Mouse (Mus musculus) limb, embryonic 12.5 days (tissue): ENCODE measurements around the gene Olfr263. TPM values are rescaled to one million over a fixed set of nuclear protein-coding genes. Genes with fewer than 3 reads are reported as not detected.
A peak's percentile ranks its signal among the peaks of the same experiment; 100 is the strongest.
"Not testable (repeated sequence)": the region's sequence is repeated elsewhere in the genome, so short reads cannot be mapped to it uniquely, and the experiment has no call there.

Experiments
- ATAC-seq: fragments of 200-750 bp; cut with Nextera tagmentation; 2 replicates; pipeline ENCODE4 v1.8.0; 2017; ENCODE audit warnings: low read depth, moderate TSS enrichment; ENCODE audit not compliant: insufficient number of reproducible peaks, insufficient read depth, low FRiP score, low TSS enrichment
- H3K27ac ChIP-seq: fragments of 300-500 bp; sonication (generic); 2 replicates; pipeline ENCODE4 v1.5.1; 2016; ENCODE audit warnings: mild to moderate bottlenecking, moderate library complexity
- H3K27me3 ChIP-seq: fragments of 300-500 bp; sonication (generic); 2 replicates; pipeline ENCODE4 v1.6.1; 2016; ENCODE audit warnings: mild to moderate bottlenecking, moderate library complexity
- H3K36me3 ChIP-seq: fragments of 300-500 bp; sonication (generic); 2 replicates; pipeline ENCODE4 v1.6.1; 2016; ENCODE audit warnings: mild to moderate bottlenecking, moderate library complexity
- H3K4me1 ChIP-seq: fragments of 300-500 bp; sonication (generic); replicated peaks from 2 replicates; pipeline ENCODE4 v1.6.1; 2016
- H3K4me2 ChIP-seq: fragments of 300-500 bp; sonication (generic); 2 replicates; pipeline ENCODE4 v1.6.1; 2016; ENCODE audit warnings: mild to moderate bottlenecking, moderate library complexity
- H3K4me3 ChIP-seq: fragments of 300-500 bp; sonication (generic); replicated peaks from 2 replicates; pipeline ENCODE4 v1.5.1; 2016; ENCODE audit warnings: mild to moderate bottlenecking
- H3K9ac ChIP-seq: fragments of 300-500 bp; sonication (generic); replicated peaks from 2 replicates; pipeline ENCODE4 v1.6.1; 2016; ENCODE audit warnings: mild to moderate bottlenecking, moderate library complexity
- H3K9me3 ChIP-seq: fragments of 300-500 bp; sonication (generic); 2 replicates; pipeline ENCODE4 v1.6.1; 2016; ENCODE audit warnings: mild to moderate bottlenecking, moderate library complexity
- WGBS: fragments of 180-500 bp; shearing (Covaris S2); methylation state at CpG from one replicate; pipeline ENCODE4 v1.1.7; 2016; 5-methylcytosine and 5-hydroxymethylcytosine counted together
- polyA plus RNA-seq: library from polyadenylated mRNA; unstranded; fragments of >200 nt; fragmentation: Nextera tagmentation; extraction: Ambion mirVana; gene quantifications from 2 replicates; pipeline ENCODE4 v1.2.1, GENCODE M21; 2016

Olfr263 gene
- not detected in 2 replicates for polyA plus RNA-seq

GRCm38 (mm10) chr13:21129339-21129738 is at the start of gene Olfr263:
Gene Olfr263 (plus strand): TSS chr13:21129639.
- not testable (repeated sequence) for H3K27ac ChIP-seq, ATAC-seq, H3K4me2 ChIP-seq, H3K9me3 ChIP-seq, H3K36me3 ChIP-seq, H3K4me3 ChIP-seq, H3K4me1 ChIP-seq, H3K27me3 ChIP-seq, H3K9ac ChIP-seq
- 90% methylated on average over 3 of the region's 3 CpGs for WGBS

- no peaks in the 10 kb centered on the region for H3K36me3 ChIP-seq
- no peak overlapping the region for H3K27ac ChIP-seq
- H3K4me2 ChIP-seq, result no peak overlapping the region
- no peaks in the 10 kb centered on the region for H3K4me1 ChIP-seq
- no peaks in the 10 kb centered on the region for H3K9me3 ChIP-seq
- ATAC-seq, result no peak
- no peak overlapping the region for H3K4me3 ChIP-seq
- no peaks in the 10 kb centered on the region for H3K27me3 ChIP-seq
- H3K9ac ChIP-seq, result no peak overlapping the region
- WGBS, result 67% methylated on average over 2 of the region's 2 CpGs
Observed at GRCm38 (mm10) chr13:21082686-21083085, 46.8 kb upstream of the Olfr263 start.

GRCm38 (mm10) chr13:21109759-21110158 is 19.7 kb upstream of the Olfr263 start:
- H3K4me1 ChIP-seq, result no peaks in the 10 kb centered on the region
- H3K4me2 ChIP-seq, result no peak overlapping the region
- H3K4me3 ChIP-seq, result no peak overlapping the region
- no peak overlapping the region for H3K9ac ChIP-seq
- H3K9me3 ChIP-seq, result no peaks in the 10 kb centered on the region
- no peaks in the 10 kb centered on the region for H3K36me3 ChIP-seq
- WGBS, result 92% methylated on average over 3 of the region's 3 CpGs
- no peak overlapping the region for H3K27ac ChIP-seq
- H3K27me3 ChIP-seq, result no peaks in the 10 kb centered on the region
- ATAC-seq, result no peak

GRCm38 (mm10) chr13:21110441-21110840 is 19.0 kb upstream of the Olfr263 start:
- ATAC-seq, result no peak
- Histone ChIP-seq H3K9ac (no peak overlapping the region), H3K9me3 (no peaks in the 10 kb centered on the region), H3K27ac (no peak overlapping the region), H3K36me3 (no peaks in the 10 kb centered on the region), H3K27me3 (no peaks in the 10 kb centered on the region), H3K4me1 (no peaks in the 10 kb centered on the region), H3K4me3 (no peak overlapping the region), H3K4me2 (no peak overlapping the region)
- WGBS, result 87% methylated on average over 6 of the region's 6 CpGs

GRCm38 (mm10) chr13:21111183-21111582 is 18.3 kb upstream of the Olfr263 start, which contains the start of gene Olfr1369-ps1:
Gene Olfr1369-ps1 (plus strand): TSS chr13:21111483.
- not testable (repeated sequence) for H3K36me3 ChIP-seq, H3K9ac ChIP-seq, ATAC-seq, H3K4me2 ChIP-seq, H3K9me3 ChIP-seq, H3K4me1 ChIP-seq, H3K4me3 ChIP-seq, H3K27me3 ChIP-seq, H3K27ac ChIP-seq
- 84% methylated on average over 3 of the region's 3 CpGs for WGBS

GRCm38 (mm10) chr13:21114121-21114520 is 15.3 kb upstream of the Olfr263 start:
- 87% methylated on average over 4 of the region's 4 CpGs for WGBS
- ATAC-seq, result no peak
- Histone ChIP-seq H3K36me3 (no peaks in the 10 kb centered on the region), H3K9me3 (no peaks in the 10 kb centered on the region), H3K27me3 (no peaks in the 10 kb centered on the region), H3K9ac (no peak overlapping the region), H3K4me2 (no peak overlapping the region), H3K4me3 (no peak overlapping the region), H3K27ac (no peak overlapping the region), H3K4me1 (no peaks in the 10 kb centered on the region)

- Histone ChIP-seq H3K4me1 (no peaks in the 10 kb centered on the region), H3K4me3 (no peak overlapping the region), H3K4me2 (no peak overlapping the region), H3K27me3 (no peaks in the 10 kb centered on the region), H3K9ac (no peak overlapping the region), H3K36me3 (no peaks in the 10 kb centered on the region), H3K27ac (no peak overlapping the region), H3K9me3 (no peaks in the 10 kb centered on the region)
- ATAC-seq, result no peak
- WGBS, result 41% methylated on average over 8 of the region's 8 CpGs
Observed at GRCm38 (mm10) chr13:21142421-21142820, 13.0 kb downstream of the Olfr263 start.

- Histone ChIP-seq H3K4me2 (no peak within 1 kb of the TSS), H3K9me3 (no peaks in the 10 kb centered on the region), H3K4me3 (no peak within 1 kb of the TSS), H3K27me3 (no peaks in the 10 kb centered on the region), H3K27ac (no peak within 1 kb of the TSS), H3K9ac (no peak within 1 kb of the TSS), H3K4me1 (no peaks in the 10 kb centered on the region), H3K36me3 (no peaks in the 10 kb centered on the region)
- ATAC-seq, result no peak
- 75% methylated on average over 4 of the region's 4 CpGs for WGBS
Observed at GRCm38 (mm10) chr13:21145767-21146166, 16.3 kb downstream of the Olfr263 start, which contains the start of gene Olfr1368. Gene Olfr1368 (minus strand): TSS chr13:21145867.

GRCm38 (mm10) chr13:21155888-21156287 is 26.4 kb downstream of the Olfr263 start:
- Histone ChIP-seq H3K9me3 (no peaks in the 10 kb centered on the region), H3K27me3 (no peaks in the 10 kb centered on the region), H3K36me3 (no peaks in the 10 kb centered on the region), H3K27ac (no peak overlapping the region), H3K4me2 (no peak overlapping the region), H3K4me1 (no peaks in the 10 kb centered on the region), H3K9ac (no peak overlapping the region), H3K4me3 (no peak overlapping the region)
- no peak for ATAC-seq
- WGBS, result 85% methylated on average over 5 of the region's 5 CpGs

GRCm38 (mm10) chr13:21158071-21158470 is 28.6 kb downstream of the Olfr263 start:
- ATAC-seq, result no peak
- no peak overlapping the region for H3K27ac ChIP-seq

GRCm38 (mm10) chr13:21158785-21159474 is 29.5 kb downstream of the Olfr263 start:
- under 1% methylated on average over 19 of the region's 19 CpGs for WGBS

More at GRCm38 (mm10) chr13:21158071-21158470, 28.6 kb downstream of the Olfr263 start:
- peak overlapping the region; percentile 92 for H3K4me2 ChIP-seq
- H3K4me3 ChIP-seq, result peak overlapping the region; percentile 53
- H3K27me3 ChIP-seq, result no peaks in the 10 kb centered on the region
- H3K36me3 ChIP-seq, result no peaks in the 10 kb centered on the region
- peaks cover 3% of the 10 kb centered on the region; the same call in 1 of the 2 replicates for H3K4me1 ChIP-seq
- no peaks in the 10 kb centered on the region for H3K9me3 ChIP-seq
- 8% methylated on average over 9 of the region's 9 CpGs for WGBS
- H3K9ac ChIP-seq, result no peak overlapping the region

GRCm38 (mm10) chr13:21159475-21159819 is 30.0 kb downstream of the Olfr263 start:
- Histone ChIP-seq H3K4me1 (peaks cover 3% of the 10 kb centered on the region; the same call in 1 of the 2 replicates), H3K9me3 (no peaks in the 10 kb centered on the region), H3K9ac (peak overlapping the region; percentile 56), H3K27me3 (no peaks in the 10 kb centered on the region), H3K36me3 (no peaks in the 10 kb centered on the region), H3K4me2 (peak overlapping the region; percentile 92), H3K4me3 (peak overlapping the region; percentile 53), H3K27ac (no peak overlapping the region)
- WGBS, result 0% methylated on average over 15 of the region's 15 CpGs
- ATAC-seq, result no peak

More at GRCm38 (mm10) chr13:21158785-21159474, 29.5 kb downstream of the Olfr263 start:
- H3K27ac ChIP-seq, result no peak overlapping the region
- no peaks in the 10 kb centered on the region for H3K9me3 ChIP-seq
- H3K4me1 ChIP-seq, result peaks cover 3% of the 10 kb centered on the region; the same call in 1 of the 2 replicates
- H3K27me3 ChIP-seq, result no peaks in the 10 kb centered on the region
- H3K4me2 ChIP-seq, result peak overlapping the region; percentile 92
- ATAC-seq, result no peak
- H3K36me3 ChIP-seq, result no peaks in the 10 kb centered on the region
- H3K4me3 ChIP-seq, result peak overlapping the region; percentile 53
- peak overlapping the region; percentile 56 for H3K9ac ChIP-seq
